Mouse (Mus musculus): Measurements from ENCODE around the gene Cbx3. TPM values are rescaled to one million over a fixed set of nuclear protein-coding genes. Genes with fewer than 3 reads are reported as not detected.

Cbx3 gene
- polyA plus RNA-seq, 1 experiment from 2014 or later = 340 TPM

DNA sequence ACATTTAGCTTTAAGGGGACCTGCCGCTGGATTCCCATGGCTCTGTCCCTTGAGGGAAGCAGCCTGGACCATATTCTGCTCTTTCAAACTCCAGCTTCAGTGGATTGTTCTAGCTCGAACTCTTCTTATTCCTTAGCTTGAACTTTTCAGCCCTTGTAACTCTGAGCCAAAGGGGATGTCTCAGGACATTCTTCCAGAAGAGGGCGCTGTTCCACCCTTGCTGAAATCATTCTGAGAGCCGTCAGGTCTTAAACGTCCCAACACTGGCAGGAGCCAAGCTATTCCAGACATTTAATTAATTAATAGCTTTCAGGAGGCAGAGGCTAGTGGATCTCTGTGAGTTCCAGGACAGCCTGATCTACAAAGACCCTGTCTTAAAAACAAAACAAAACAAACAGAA lies 39.9 kb downstream of the Cbx3 start:
- no peak overlapping the region for H3K27ac ChIP-seq (replicated peaks in 1 of 2; ENCODE audit: control insufficient read depth in 1 of 2, insufficient read depth in 1 of 2, low read depth in 2 of 2, low read length in 2 of 2)
- peak overlapping the region; percentile 58; the same call in 1 of the 2 replicates for H3K4me2 ChIP-seq (ENCODE audit: low read length)
- no peak for ATAC-seq (ENCODE audit: insufficient number of reproducible peaks, insufficient read depth, low FRiP score, low read depth)
- H3K36me3 ChIP-seq (ENCODE audit: control insufficient read depth, insufficient read depth, low read length) = no peaks in the 10 kb centered on the region
- no peak overlapping the region for H3K9ac ChIP-seq (ENCODE audit: low read length)
- H3K4me3 ChIP-seq (ENCODE audit: control insufficient read depth in 1 of 2, insufficient read depth in 1 of 2, low read depth in 1 of 2, low read length in 2 of 2) = no peak overlapping the region
- H3K27me3 ChIP-seq (ENCODE audit: control insufficient read depth, insufficient read depth, low read length) = no peaks in the 10 kb centered on the region
- H3K9me3 ChIP-seq (ENCODE audit: control insufficient read depth, low read length) = no peaks in the 10 kb centered on the region
- H3K4me1 ChIP-seq (ENCODE audit: control insufficient read depth in 2 of 2, insufficient read depth in 2 of 2, low read length in 2 of 2) = peaks cover 5 to 6% of the 10 kb centered on the region in 2 experiments; a peak in 2 of 4 replicates
- WGBS = 26% methylated on average over 5 of the region's 5 CpGs

DNA sequence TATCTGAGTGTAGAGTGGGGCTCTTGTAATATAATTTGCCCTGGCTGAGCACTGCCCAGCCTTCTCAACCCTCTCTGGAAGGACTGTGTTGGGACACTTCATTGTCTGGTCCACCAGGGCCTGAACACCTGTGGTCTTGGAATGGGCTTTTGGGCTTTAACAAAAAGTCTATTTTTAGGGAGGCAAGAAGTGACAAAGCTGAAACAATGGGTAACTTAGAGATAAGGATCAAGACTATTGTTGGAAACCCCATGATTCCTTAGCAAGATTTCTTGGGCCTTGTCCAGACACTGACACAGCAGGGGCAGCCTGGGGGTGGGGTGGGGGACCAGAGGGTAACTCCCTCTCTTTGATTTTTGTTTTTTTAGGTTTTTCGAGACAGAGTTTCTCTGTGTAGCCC lies 40.8 kb downstream of the Cbx3 start:
- no peak overlapping the region for H3K9ac ChIP-seq (ENCODE audit: low read length)
- 50% methylated on average over 1 of the region's 1 CpGs for WGBS
- H3K36me3 ChIP-seq (ENCODE audit: control insufficient read depth, insufficient read depth, low read length) = no peaks in the 10 kb centered on the region
- ATAC-seq (ENCODE audit: insufficient number of reproducible peaks, insufficient read depth, low FRiP score, low read depth) = no peak
- no peak overlapping the region for H3K4me3 ChIP-seq (ENCODE audit: control insufficient read depth in 1 of 2, insufficient read depth in 1 of 2, low read depth in 1 of 2, low read length in 2 of 2)
- H3K9me3 ChIP-seq (ENCODE audit: control insufficient read depth, low read length) = no peaks in the 10 kb centered on the region
- H3K4me1 ChIP-seq (ENCODE audit: control insufficient read depth in 2 of 2, insufficient read depth in 2 of 2, low read length in 2 of 2) = peaks cover 5 to 6% of the 10 kb centered on the region in 2 experiments; a peak in 2 of 4 replicates
- H3K27me3 ChIP-seq (ENCODE audit: control insufficient read depth, insufficient read depth, low read length) = no peaks in the 10 kb centered on the region
- no peak overlapping the region for H3K4me2 ChIP-seq (ENCODE audit: low read length)
- no peak overlapping the region for H3K27ac ChIP-seq (replicated peaks in 1 of 2; ENCODE audit: control insufficient read depth in 1 of 2, insufficient read depth in 1 of 2, low read depth in 2 of 2, low read length in 2 of 2)

DNA sequence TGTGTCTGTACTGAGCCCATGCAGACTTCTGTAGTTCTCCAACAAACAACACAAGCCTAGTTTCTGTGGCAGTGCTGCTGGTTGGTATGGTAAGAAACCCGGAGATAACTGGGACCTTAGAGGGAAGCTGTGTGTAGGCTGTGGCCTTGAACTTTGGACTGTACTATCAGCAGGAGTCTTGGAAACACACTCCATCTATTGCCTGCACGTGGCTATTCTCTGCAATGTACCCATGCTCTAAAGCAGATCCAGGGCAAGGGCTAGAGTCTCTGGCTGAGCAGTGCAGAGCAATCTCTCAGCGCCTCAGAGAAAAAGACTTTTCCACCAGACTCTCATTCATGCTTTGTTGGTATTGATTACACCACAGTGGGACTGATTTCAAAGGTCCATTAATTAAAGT lies 43.6 kb downstream of the Cbx3 start:
- ATAC-seq (ENCODE audit: insufficient number of reproducible peaks, insufficient read depth, low FRiP score, low read depth) = no peak
- Histone ChIP-seq H3K9me3 (ENCODE audit: control insufficient read depth, low read length) (peaks cover 5% of the 10 kb centered on the region; the same call in 1 of the 2 replicates), H3K4me2 (ENCODE audit: low read length) (no peak overlapping the region), H3K27ac (replicated peaks in 1 of 2; ENCODE audit: control insufficient read depth in 1 of 2, insufficient read depth in 1 of 2, low read depth in 2 of 2, low read length in 2 of 2) (no peak overlapping the region), H3K27me3 (ENCODE audit: control insufficient read depth, insufficient read depth, low read length) (no peaks in the 10 kb centered on the region), H3K36me3 (ENCODE audit: control insufficient read depth, insufficient read depth, low read length) (no peaks in the 10 kb centered on the region), H3K9ac (ENCODE audit: low read length) (no peak overlapping the region), H3K4me1 (ENCODE audit: control insufficient read depth in 2 of 2, insufficient read depth in 2 of 2, low read length in 2 of 2) (peaks cover 5 to 6% of the 10 kb centered on the region in 2 experiments; a peak in 2 of 4 replicates), H3K4me3 (ENCODE audit: control insufficient read depth in 1 of 2, insufficient read depth in 1 of 2, low read depth in 1 of 2, low read length in 2 of 2) (no peak overlapping the region)
- WGBS = 65% methylated on average over 3 of the region's 3 CpGs

DNA sequence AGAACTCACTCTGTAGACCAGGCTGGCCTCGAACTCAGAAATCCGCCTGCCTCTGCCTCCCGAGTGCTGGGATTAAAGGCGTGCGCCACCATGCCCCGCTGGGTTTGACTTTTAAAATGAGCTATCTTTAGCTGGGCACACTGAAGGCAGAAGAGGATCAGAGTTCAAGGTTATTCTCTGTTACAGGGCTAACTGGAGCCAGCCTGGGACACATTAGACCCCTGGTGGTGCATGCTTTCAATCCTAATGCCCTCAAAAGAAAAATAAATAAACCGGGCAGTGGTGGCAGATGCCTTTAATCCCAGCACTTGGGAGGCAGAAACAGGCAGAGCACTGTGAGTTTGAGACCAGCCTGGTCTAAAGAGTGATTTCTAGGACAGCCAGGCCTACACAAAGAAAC lies 44.7 kb downstream of the Cbx3 start:
- no peak overlapping the region for H3K4me2 ChIP-seq (ENCODE audit: low read length)
- no peaks in the 10 kb centered on the region for H3K27me3 ChIP-seq (ENCODE audit: control insufficient read depth, insufficient read depth, low read length)
- H3K4me3 ChIP-seq (ENCODE audit: control insufficient read depth in 1 of 2, insufficient read depth in 1 of 2, low read depth in 1 of 2, low read length in 2 of 2) = no peak overlapping the region
- H3K36me3 ChIP-seq (ENCODE audit: control insufficient read depth, insufficient read depth, low read length) = no peaks in the 10 kb centered on the region
- no peak overlapping the region for H3K9ac ChIP-seq (ENCODE audit: low read length)
- peaks cover 5% of the 10 kb centered on the region; the same call in 1 of the 2 replicates for H3K9me3 ChIP-seq (ENCODE audit: control insufficient read depth, low read length)
- H3K4me1 ChIP-seq (ENCODE audit: control insufficient read depth in 2 of 2, insufficient read depth in 2 of 2, low read length in 2 of 2) = 0 out of 4 replicates have a peak, but pooled peaks cover 0 to under 1% of the 10 kb centered on the region in 2 experiments
- no peak for ATAC-seq (ENCODE audit: insufficient number of reproducible peaks, insufficient read depth, low FRiP score, low read depth)
- WGBS = 87% methylated on average over 7 of the region's 7 CpGs
- H3K27ac ChIP-seq (replicated peaks in 1 of 2; ENCODE audit: control insufficient read depth in 1 of 2, insufficient read depth in 1 of 2, low read depth in 2 of 2, low read length in 2 of 2) = no peak overlapping the region

DNA sequence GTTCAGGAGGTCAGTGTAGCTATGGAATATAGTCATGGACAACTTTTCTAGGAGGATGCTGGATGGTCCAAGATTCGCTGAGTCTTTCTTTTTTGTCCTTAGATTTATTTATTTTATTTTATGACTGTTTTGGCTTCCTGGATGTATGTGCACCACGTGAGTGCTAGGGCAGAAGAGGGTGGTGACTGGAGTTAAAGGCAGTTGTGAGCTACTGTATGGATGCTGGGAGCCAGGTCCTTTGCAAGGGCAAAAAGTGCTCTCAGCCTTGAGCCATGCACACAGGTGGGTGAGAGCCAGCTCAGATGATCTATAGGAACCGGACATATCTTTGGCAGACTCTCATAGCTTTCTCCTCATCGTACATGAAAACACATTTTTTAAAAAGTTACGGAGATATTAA lies 53.1 kb downstream of the Cbx3 start:
- Histone ChIP-seq H3K36me3 (ENCODE audit: control insufficient read depth, insufficient read depth, low read length) (no peaks in the 10 kb centered on the region), H3K4me1 (ENCODE audit: control insufficient read depth in 2 of 2, insufficient read depth in 2 of 2, low read length in 2 of 2) (peaks cover 0 to 10% of the 10 kb centered on the region in 2 experiments; a peak in 2 of 4 replicates), H3K27ac (replicated peaks in 1 of 2; ENCODE audit: control insufficient read depth in 1 of 2, insufficient read depth in 1 of 2, low read depth in 2 of 2, low read length in 2 of 2) (peak overlapping the region in 1 of 2 experiments; percentile 59; a peak in 1 of 4 replicates), H3K9ac (ENCODE audit: low read length) (peak overlapping the region; percentile 85), H3K4me3 (ENCODE audit: control insufficient read depth in 1 of 2, insufficient read depth in 1 of 2, low read depth in 1 of 2, low read length in 2 of 2) (peak overlapping the region; percentile 81 to 93; a peak in 3 of 4 replicates), H3K27me3 (ENCODE audit: control insufficient read depth, insufficient read depth, low read length) (no peaks in the 10 kb centered on the region), H3K4me2 (ENCODE audit: low read length) (peak overlapping the region; percentile 84), H3K9me3 (ENCODE audit: control insufficient read depth, low read length) (no peaks in the 10 kb centered on the region)
- no peak for ATAC-seq (ENCODE audit: insufficient number of reproducible peaks, insufficient read depth, low FRiP score, low read depth)
- 23% methylated on average over 5 of the region's 5 CpGs for WGBS

DNA sequence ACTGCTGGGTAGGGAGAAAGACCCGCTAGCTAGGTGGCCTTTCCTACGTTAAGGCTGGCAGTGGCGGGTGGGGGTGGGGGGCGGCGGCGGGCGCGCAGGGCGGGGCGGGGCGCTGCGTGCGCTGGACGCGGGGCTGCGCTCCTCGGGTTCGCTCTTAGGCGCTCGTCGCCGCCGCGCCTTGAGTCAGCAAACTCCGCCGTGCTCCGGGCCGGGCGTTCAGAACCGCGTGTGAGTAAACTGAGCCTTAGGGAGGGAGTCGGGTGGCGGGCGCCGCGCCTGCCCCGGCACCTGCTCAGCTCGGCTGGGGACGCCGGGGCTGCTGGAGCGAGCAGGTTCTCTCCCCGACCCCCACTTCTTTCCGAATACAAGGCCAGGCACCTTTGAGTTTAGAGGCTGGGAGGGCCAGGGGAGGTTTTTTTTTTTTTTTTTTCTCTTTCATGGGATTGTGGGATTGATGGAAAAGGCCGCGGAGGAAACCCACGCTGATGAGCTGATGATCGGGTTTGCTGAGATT lies 53.7 kb downstream of the Cbx3 start, which contains the start of gene Snx10:
Snx10 (plus strand) TSS at position 95 of the 514 bp plus-strand sequence.
- peak within 1 kb of the TSS; percentile 84 for H3K4me2 ChIP-seq (ENCODE audit: low read length)
- H3K9me3 ChIP-seq (ENCODE audit: control insufficient read depth, low read length) = no peaks in the 10 kb centered on the region
- H3K4me1 ChIP-seq (ENCODE audit: control insufficient read depth in 2 of 2, insufficient read depth in 2 of 2, low read length in 2 of 2) = peaks cover 0 to 10% of the 10 kb centered on the region in 2 experiments; a peak in 2 of 4 replicates
- peak; percentile 31; the same call in 1 of the 2 replicates for ATAC-seq (ENCODE audit: insufficient number of reproducible peaks, insufficient read depth, low FRiP score, low read depth)
- peak within 1 kb of the TSS; percentile 81 to 93 for H3K4me3 ChIP-seq (ENCODE audit: control insufficient read depth in 1 of 2, insufficient read depth in 1 of 2, low read depth in 1 of 2, low read length in 2 of 2)
- under 1% methylated on average over 47 of the region's 47 CpGs for WGBS
- no peaks in the 10 kb centered on the region for H3K27me3 ChIP-seq (ENCODE audit: control insufficient read depth, insufficient read depth, low read length)
- peak within 1 kb of the TSS; percentile 85 for H3K9ac ChIP-seq (ENCODE audit: low read length)
- peak within 1 kb of the TSS; percentile 47 to 59 for H3K27ac ChIP-seq (replicated peaks in 1 of 2; ENCODE audit: control insufficient read depth in 1 of 2, insufficient read depth in 1 of 2, low read depth in 2 of 2, low read length in 2 of 2)
- no peaks in the 10 kb centered on the region for H3K36me3 ChIP-seq (ENCODE audit: control insufficient read depth, insufficient read depth, low read length)

DNA sequence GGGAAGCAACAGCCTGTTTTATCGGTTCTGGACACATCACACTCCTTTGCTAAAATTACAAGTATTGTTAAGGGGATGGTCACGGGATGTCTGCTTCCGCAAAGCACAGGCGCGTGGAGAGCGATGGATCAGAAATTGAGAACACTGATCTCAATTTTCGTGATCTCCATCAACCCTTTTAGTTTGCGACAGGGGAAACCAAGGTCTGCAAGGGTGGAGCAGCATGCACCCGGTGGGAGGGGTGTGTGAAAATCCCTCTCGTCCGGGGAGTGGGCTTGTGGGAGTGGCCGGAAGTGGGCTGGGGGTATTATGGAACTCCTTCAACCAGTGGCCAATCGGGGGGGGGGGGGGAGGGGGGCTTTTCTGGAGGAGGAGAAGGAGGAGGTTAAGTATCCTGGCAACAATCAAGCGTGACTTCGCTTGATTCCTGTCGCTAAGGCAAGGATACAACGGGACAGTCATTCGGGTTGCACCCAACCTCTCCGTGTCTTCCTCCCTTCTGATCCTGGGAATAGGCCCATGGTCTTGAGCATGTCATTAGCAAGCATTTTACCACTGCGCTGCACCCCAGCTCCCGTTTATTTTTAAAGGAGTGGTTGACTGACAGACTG lies 54.3 kb downstream of the Cbx3 start:
- ATAC-seq (ENCODE audit: insufficient number of reproducible peaks, insufficient read depth, low FRiP score, low read depth) = 0 out of 2 replicates have a peak, but pooled peaks have one; percentile 55
- Histone ChIP-seq H3K27ac (replicated peaks in 1 of 2; ENCODE audit: control insufficient read depth in 1 of 2, insufficient read depth in 1 of 2, low read depth in 2 of 2, low read length in 2 of 2) (peak overlapping the region; percentile 47 to 59; a peak in 3 of 4 replicates), H3K9ac (ENCODE audit: low read length) (peak overlapping the region; percentile 85), H3K4me3 (ENCODE audit: control insufficient read depth in 1 of 2, insufficient read depth in 1 of 2, low read depth in 1 of 2, low read length in 2 of 2) (peak overlapping the region; percentile 81 to 93), H3K9me3 (ENCODE audit: control insufficient read depth, low read length) (no peaks in the 10 kb centered on the region), H3K36me3 (ENCODE audit: control insufficient read depth, insufficient read depth, low read length) (no peaks in the 10 kb centered on the region), H3K4me1 (ENCODE audit: control insufficient read depth in 2 of 2, insufficient read depth in 2 of 2, low read length in 2 of 2) (peaks cover 0 to 10% of the 10 kb centered on the region in 2 experiments; a peak in 2 of 4 replicates), H3K4me2 (ENCODE audit: low read length) (peak overlapping the region; percentile 84), H3K27me3 (ENCODE audit: control insufficient read depth, insufficient read depth, low read length) (no peaks in the 10 kb centered on the region)
- 2% methylated on average over 20 of the region's 21 CpGs for WGBS

Data from heart, embryonic 14.5 days (tissue).